Mouse (Mus musculus): ENCODE data around the gene Vwa7. TPM values are rescaled to one million over a fixed set of nuclear protein-coding genes. Genes with fewer than 3 reads are reported as not detected.

Gene Vwa7
- polyA plus RNA-seq, 1 experiment = 0.07 TPM

DNA sequence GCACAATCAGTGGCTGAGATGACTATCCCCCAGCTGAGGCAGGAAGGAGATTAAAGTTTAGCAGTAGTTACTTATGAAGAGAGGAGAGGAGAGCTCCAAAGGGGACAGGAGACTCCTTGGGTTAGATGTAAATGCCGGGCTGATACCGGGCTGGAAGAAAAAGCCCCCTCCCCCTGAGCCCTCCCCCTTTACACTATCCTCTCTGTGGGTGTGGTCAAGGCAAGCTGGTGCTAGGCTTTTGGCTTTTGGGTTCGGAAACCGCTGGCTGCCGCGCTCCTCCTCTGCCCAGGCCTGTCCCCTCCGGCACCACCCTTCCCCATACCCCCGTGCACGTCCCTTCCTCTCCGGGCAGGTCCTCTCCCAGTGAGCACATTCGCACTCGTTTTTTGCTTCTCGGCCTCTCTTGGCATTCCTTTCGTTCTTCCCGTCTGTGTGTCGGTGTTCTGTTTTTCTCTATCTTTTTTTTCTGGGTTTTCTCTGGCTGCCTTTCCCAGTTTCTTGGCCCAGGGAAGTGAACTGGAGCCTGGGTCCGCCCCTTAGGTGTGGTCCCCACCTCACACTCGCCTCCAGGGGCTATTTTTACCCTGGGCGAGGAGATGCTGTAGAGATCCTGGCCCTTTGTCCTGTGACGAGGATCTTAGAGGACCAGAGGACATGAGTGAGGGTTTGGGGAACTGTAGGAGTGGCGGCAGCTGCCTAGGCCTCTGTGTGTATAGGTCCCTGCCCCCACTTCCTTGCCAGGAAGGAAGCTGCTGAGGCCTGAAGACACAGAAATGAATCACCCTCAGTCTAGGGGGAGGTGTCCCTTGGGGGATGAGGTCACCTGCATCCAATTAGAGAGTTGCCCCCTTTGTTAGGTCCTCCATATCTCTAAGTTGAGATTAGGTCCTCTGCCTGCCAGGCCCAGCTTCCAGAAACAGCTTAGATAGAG, 35.0 kb downstream of the Vwa7 start:
- H3ac ChIP-seq (ENCODE audit: control insufficient read depth, insufficient read length, low read depth) = peak overlapping the region; percentile 99
- TF ChIP-seq CEBPB (IDR thresholded peaks at IDR 0.05; ENCODE audit: low read depth) = no peak
- TF ChIP-seq MYOG (IDR thresholded peaks at IDR 0.05; ENCODE audit: control insufficient read depth, extremely low read depth, insufficient read length) = no peak
- TF ChIP-seq USF1 (IDR thresholded peaks at IDR 0.05; ENCODE audit: low read depth) = no peak
- TF ChIP-seq MAX (IDR thresholded peaks at IDR 0.05) = peak; percentile 36
- TF ChIP-seq FOSL1 (IDR thresholded peaks at IDR 0.05; ENCODE audit: insufficient read depth, low read length, poor library complexity, severe bottlenecking) = no peak
- TF ChIP-seq MYOD1 (IDR thresholded peaks at IDR 0.05; ENCODE audit: control insufficient read depth, insufficient read length, low read depth) = peak; percentile 59
- H3K79me2 ChIP-seq (ENCODE audit: control insufficient read depth, insufficient read depth) = peaks cover 75% of the 10 kb centered on the region
- H3K36me3 ChIP-seq (ENCODE audit: control insufficient read depth, insufficient read depth) = peaks cover 43% of the 10 kb centered on the region
- peaks cover 41% of the 10 kb centered on the region for H3K79me3 ChIP-seq (ENCODE audit: low read depth)
- peak overlapping the region; percentile 82 for H3K4me3 ChIP-seq (ENCODE audit: insufficient read depth, poor library complexity, severe bottlenecking)
- no peaks in the 10 kb centered on the region for H3K27me3 ChIP-seq (ENCODE audit: control insufficient read depth, insufficient read depth, insufficient read length)

DNA sequence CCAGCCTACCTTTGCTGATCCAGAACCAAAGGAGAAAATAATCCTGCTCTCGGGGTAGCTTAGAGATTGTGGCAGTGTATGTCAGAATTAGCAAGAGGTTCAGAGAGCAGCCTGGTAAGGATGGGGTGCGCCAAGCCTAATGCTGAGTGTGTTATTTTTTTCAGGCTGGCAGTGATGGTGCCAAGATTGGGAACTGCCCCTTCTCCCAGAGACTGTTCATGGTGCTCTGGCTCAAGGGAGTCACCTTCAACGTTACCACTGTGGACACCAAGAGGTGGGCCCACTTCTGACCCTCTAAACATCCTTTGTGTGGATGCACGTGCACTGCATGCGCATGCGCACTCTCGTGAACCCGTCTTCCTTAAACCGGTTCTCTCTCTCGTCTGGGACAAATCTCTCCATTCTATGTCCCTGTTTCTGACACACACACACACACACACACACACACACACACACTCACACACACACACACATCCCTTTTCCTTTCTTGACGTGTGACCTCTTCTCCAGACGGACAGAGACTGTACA, 36.0 kb downstream of the Vwa7 start:
- H3K27me3 ChIP-seq (ENCODE audit: control insufficient read depth, insufficient read depth, insufficient read length) = no peaks in the 10 kb centered on the region
- H3K36me3 ChIP-seq (ENCODE audit: control insufficient read depth, insufficient read depth) = peaks cover 52% of the 10 kb centered on the region
- TF ChIP-seq CTCF (IDR thresholded peaks at IDR 0.05; ENCODE audit: control insufficient read depth, insufficient read depth, insufficient read length) = no peak
- TF ChIP-seq USF1 (IDR thresholded peaks at IDR 0.05; ENCODE audit: low read depth) = no peak
- no peak for TF ChIP-seq MAX (IDR thresholded peaks at IDR 0.05)
- TF ChIP-seq FOSL1 (IDR thresholded peaks at IDR 0.05; ENCODE audit: insufficient read depth, low read length, poor library complexity, severe bottlenecking) = no peak
- no peak for TF ChIP-seq MYOG (IDR thresholded peaks at IDR 0.05; ENCODE audit: control insufficient read depth, extremely low read depth, insufficient read length)
- no peak for TF ChIP-seq MYOD1 (IDR thresholded peaks at IDR 0.05; ENCODE audit: control insufficient read depth, insufficient read length, low read depth)
- no peak for TF ChIP-seq CEBPB (IDR thresholded peaks at IDR 0.05; ENCODE audit: low read depth)

DNA sequence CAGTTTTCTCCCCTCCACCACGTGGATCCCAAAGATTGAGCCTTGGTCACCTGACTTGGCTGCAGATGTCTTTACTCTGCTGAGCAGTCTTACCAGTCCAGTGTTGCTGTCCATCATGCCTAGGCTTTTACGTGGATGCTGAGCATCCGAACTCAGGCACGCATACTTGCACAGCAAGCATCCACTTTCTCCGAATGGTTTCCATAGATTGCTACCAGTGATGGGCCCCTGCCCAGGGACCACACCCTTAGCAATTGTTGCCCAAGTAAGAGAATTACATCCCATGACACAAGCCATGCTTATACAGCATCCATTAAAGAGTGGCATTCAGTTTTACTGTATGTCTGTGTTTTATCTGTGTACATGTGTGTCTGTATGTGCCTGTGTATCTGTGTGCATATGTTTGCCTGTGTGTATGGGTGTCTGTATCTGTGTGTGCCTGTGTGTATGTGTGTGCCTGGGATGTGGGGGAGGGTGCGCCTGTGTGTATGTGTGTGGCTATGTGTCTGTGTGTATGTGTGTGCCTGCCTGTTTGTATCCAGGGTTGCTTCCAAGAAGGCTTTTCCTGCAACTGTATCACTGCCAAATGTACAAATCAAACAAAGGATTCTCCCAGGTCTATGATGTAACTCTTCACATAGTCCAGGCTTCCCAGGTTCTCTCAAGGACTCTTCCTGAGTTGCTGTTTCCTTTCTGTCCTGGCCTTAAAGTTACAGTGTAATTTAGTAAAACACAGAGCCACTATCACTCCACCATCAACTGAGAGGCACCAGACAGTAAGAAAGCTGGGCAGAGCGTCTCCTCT, 39.5 kb downstream of the Vwa7 start:
- Histone ChIP-seq H3K27me3 (ENCODE audit: control insufficient read depth, insufficient read depth, insufficient read length) (no peaks in the 10 kb centered on the region), H3K4me3 (ENCODE audit: insufficient read depth, poor library complexity, severe bottlenecking) (no peak overlapping the region), H3K79me2 (ENCODE audit: control insufficient read depth, insufficient read depth) (peaks cover 54% of the 10 kb centered on the region), H3ac (ENCODE audit: control insufficient read depth, insufficient read length, low read depth) (no peak overlapping the region), H3K79me3 (ENCODE audit: low read depth) (peaks cover 36% of the 10 kb centered on the region), H3K36me3 (ENCODE audit: control insufficient read depth, insufficient read depth) (peaks cover 73% of the 10 kb centered on the region)
- TF ChIP-seq MYOG (IDR thresholded peaks at IDR 0.05; ENCODE audit: control insufficient read depth, extremely low read depth, insufficient read length) = no peak
- no peak for TF ChIP-seq MYOD1 (IDR thresholded peaks at IDR 0.05; ENCODE audit: control insufficient read depth, insufficient read length, low read depth)
- TF ChIP-seq CEBPB (IDR thresholded peaks at IDR 0.05; ENCODE audit: low read depth) = no peak

More for the DNA sequence above, 36.0 kb downstream of the Vwa7 start:
- H3K4me3 ChIP-seq (ENCODE audit: insufficient read depth, poor library complexity, severe bottlenecking) = peak overlapping the region; percentile 82
- H3ac ChIP-seq (ENCODE audit: control insufficient read depth, insufficient read length, low read depth) = peak overlapping the region; percentile 99
- H3K79me3 ChIP-seq (ENCODE audit: low read depth) = peaks cover 41% of the 10 kb centered on the region
- H3K79me2 ChIP-seq (ENCODE audit: control insufficient read depth, insufficient read depth) = peaks cover 75% of the 10 kb centered on the region

DNA sequence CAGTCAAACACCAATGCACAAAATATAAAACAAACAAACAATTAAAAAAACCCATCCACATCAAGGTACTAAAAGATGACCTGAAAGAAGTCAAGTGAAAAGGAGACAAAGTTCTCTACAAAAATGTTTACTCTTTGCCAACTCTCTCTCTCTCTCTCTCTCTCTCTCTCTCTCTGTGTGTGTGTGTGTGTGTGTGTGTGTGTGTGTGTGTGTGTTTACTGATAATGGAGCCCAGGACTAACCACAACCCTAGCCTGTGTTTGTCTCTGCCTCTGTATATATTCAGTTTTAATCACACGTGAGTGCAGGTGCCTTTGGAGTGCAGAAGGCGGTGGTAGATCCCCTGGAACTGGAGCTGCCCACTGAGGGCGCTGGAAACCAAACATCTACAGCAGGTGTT, 40.7 kb downstream of the Vwa7 start:
- TF ChIP-seq MYOG (IDR thresholded peaks at IDR 0.05; ENCODE audit: control insufficient read depth, extremely low read depth, insufficient read length) (no peak), USF1 (IDR thresholded peaks at IDR 0.05; ENCODE audit: low read depth) (no peak), CEBPB (IDR thresholded peaks at IDR 0.05; ENCODE audit: low read depth) (no peak), MYOD1 (IDR thresholded peaks at IDR 0.05; ENCODE audit: control insufficient read depth, insufficient read length, low read depth) (no peak), CTCF (IDR thresholded peaks at IDR 0.05; ENCODE audit: control insufficient read depth, insufficient read depth, insufficient read length) (no peak), MAX (IDR thresholded peaks at IDR 0.05) (no peak), FOSL1 (IDR thresholded peaks at IDR 0.05; ENCODE audit: insufficient read depth, low read length, poor library complexity, severe bottlenecking) (no peak)
- Histone ChIP-seq H3K79me3 (ENCODE audit: low read depth) (peaks cover 27% of the 10 kb centered on the region), H3K4me3 (ENCODE audit: insufficient read depth, poor library complexity, severe bottlenecking) (no peak overlapping the region), H3K27me3 (ENCODE audit: control insufficient read depth, insufficient read depth, insufficient read length) (no peaks in the 10 kb centered on the region), H3K79me2 (ENCODE audit: control insufficient read depth, insufficient read depth) (peaks cover 42% of the 10 kb centered on the region), H3K36me3 (ENCODE audit: control insufficient read depth, insufficient read depth) (peaks cover 81% of the 10 kb centered on the region), H3ac (ENCODE audit: control insufficient read depth, insufficient read length, low read depth) (no peak overlapping the region)

DNA sequence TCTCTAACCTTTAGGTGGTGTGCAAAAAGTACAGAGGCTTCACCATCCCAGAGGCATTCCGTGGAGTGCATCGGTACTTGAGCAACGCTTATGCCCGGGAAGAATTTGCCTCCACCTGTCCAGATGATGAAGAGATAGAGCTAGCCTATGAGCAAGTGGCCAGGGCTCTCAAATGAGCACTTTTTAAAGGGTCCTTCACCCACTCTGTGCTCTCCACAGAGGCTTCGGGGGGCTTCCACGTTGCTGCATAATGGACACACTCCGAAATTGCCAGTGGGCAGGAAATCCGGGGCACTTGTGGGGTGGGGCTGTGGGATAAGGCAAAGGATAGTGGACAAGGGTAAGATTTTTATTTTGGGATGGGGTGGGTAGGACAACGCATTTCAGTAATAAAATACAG, 41.9 kb downstream of the Vwa7 start:
- Histone ChIP-seq H3K36me3 (ENCODE audit: control insufficient read depth, insufficient read depth) (peaks cover 69% of the 10 kb centered on the region), H3K27me3 (ENCODE audit: control insufficient read depth, insufficient read depth, insufficient read length) (no peaks in the 10 kb centered on the region), H3K4me3 (ENCODE audit: insufficient read depth, poor library complexity, severe bottlenecking) (no peak overlapping the region), H3K79me3 (ENCODE audit: low read depth) (peaks cover 15% of the 10 kb centered on the region), H3ac (ENCODE audit: control insufficient read depth, insufficient read length, low read depth) (no peak overlapping the region), H3K79me2 (ENCODE audit: control insufficient read depth, insufficient read depth) (peaks cover 30% of the 10 kb centered on the region)
- TF ChIP-seq MYOG (IDR thresholded peaks at IDR 0.05; ENCODE audit: control insufficient read depth, extremely low read depth, insufficient read length) = no peak
- no peak for TF ChIP-seq MYOD1 (IDR thresholded peaks at IDR 0.05; ENCODE audit: control insufficient read depth, insufficient read length, low read depth)
- no peak for TF ChIP-seq CEBPB (IDR thresholded peaks at IDR 0.05; ENCODE audit: low read depth)
- no peak for TF ChIP-seq CTCF (IDR thresholded peaks at IDR 0.05; ENCODE audit: control insufficient read depth, insufficient read depth, insufficient read length)
- no peak for TF ChIP-seq MAX (IDR thresholded peaks at IDR 0.05)
- TF ChIP-seq USF1 (IDR thresholded peaks at IDR 0.05; ENCODE audit: low read depth) = no peak
- TF ChIP-seq FOSL1 (IDR thresholded peaks at IDR 0.05; ENCODE audit: insufficient read depth, low read length, poor library complexity, severe bottlenecking) = no peak

All from C2C12 (cell line).